Mouse (Mus musculus) spleen, postnatal 10 days (tissue): ENCODE results near the gene P2rx6.
"Not testable (repeated sequence)": the region's sequence is repeated elsewhere in the genome, so short reads cannot be mapped to it uniquely, and the experiment has no call there.

Experiments
- DNase-seq, 2 experiments: peaks; one replicate each; pipeline ENCODE4 v3.0.0; 2021 to 2022; ENCODE audit warnings: low spot score in 2 of 2

The P2rx6 gene

GRCm38 (mm10) chr16:17561751-17562208, at the start of gene P2rx6:
Gene P2rx6 (plus strand): TSS chr16:17561885.
- no peak for DNase-seq

GRCm38 (mm10) chr16:17518910-17519309, 42.8 kb upstream of the P2rx6 start:
- no peak for DNase-seq

- no peak for DNase-seq
Observed at GRCm38 (mm10) chr16:17524156-17524555, 37.5 kb upstream of the P2rx6 start.

- no peak for DNase-seq
Observed at GRCm38 (mm10) chr16:17525524-17525923, 36.2 kb upstream of the P2rx6 start.

GRCm38 (mm10) chr16:17526223-17526622, 35.5 kb upstream of the P2rx6 start:
- DNase-seq = no peak

GRCm38 (mm10) chr16:17527606-17528005, 34.1 kb upstream of the P2rx6 start:
- no peak for DNase-seq

GRCm38 (mm10) chr16:17528276-17528675, 33.4 kb upstream of the P2rx6 start:
- DNase-seq = no peak

- no peak for DNase-seq
Observed at GRCm38 (mm10) chr16:17529981-17530586, 31.6 kb upstream of the P2rx6 start.

GRCm38 (mm10) chr16:17530640-17531288, 30.9 kb upstream of the P2rx6 start, which contains the start of gene Thap7:
Gene Thap7 (minus strand): TSS chr16:17531136.
- peak; percentile 94 to 98 for DNase-seq

- peak in 1 of 2 experiments; percentile 51 for DNase-seq
Observed at GRCm38 (mm10) chr16:17532271-17532670, 29.4 kb upstream of the P2rx6 start.

GRCm38 (mm10) chr16:17532676-17533329, 28.9 kb upstream of the P2rx6 start:
- no peak for DNase-seq

GRCm38 (mm10) chr16:17536584-17536983, 25.1 kb upstream of the P2rx6 start:
- DNase-seq = no peak

GRCm38 (mm10) chr16:17542632-17543031, 19.1 kb upstream of the P2rx6 start:
- DNase-seq = no peak

- peak in 1 of 2 experiments; percentile 9 for DNase-seq
Observed at GRCm38 (mm10) chr16:17552837-17553236, 8.8 kb upstream of the P2rx6 start.

GRCm38 (mm10) chr16:17553910-17554685, 7.6 kb upstream of the P2rx6 start:
- DNase-seq = peak in 1 of 2 experiments; percentile 52

GRCm38 (mm10) chr16:17554702-17555101, 7.0 kb upstream of the P2rx6 start:
- not testable (repeated sequence) for DNase-seq

- DNase-seq = no peak
Observed at GRCm38 (mm10) chr16:17556180-17556579, 5.5 kb upstream of the P2rx6 start.

- DNase-seq = no peak
Observed at GRCm38 (mm10) chr16:17556907-17557306, 4.8 kb upstream of the P2rx6 start.

GRCm38 (mm10) chr16:17557947-17558480, 3.7 kb upstream of the P2rx6 start:
- peak; percentile 62 to 77 for DNase-seq

- DNase-seq = no peak
Observed at GRCm38 (mm10) chr16:17558811-17559210, 2.9 kb upstream of the P2rx6 start.

GRCm38 (mm10) chr16:17559396-17560027, 2.2 kb upstream of the P2rx6 start:
- no peak for DNase-seq
